Mouse (Mus musculus) lung, postnatal 0 days (tissue): Measurements from ENCODE around the gene Metap1d. TPM values are rescaled to one million over a fixed set of nuclear protein-coding genes. Genes with fewer than 3 reads are reported as not detected.

ENCODE experiments used
- ATAC-seq: fragments of 200-750 bp; cut with Nextera tagmentation; 2 replicates; pipeline ENCODE4 v1.8.0; 2017; ENCODE audit warnings: moderate library complexity
- DNase-seq: peaks from one replicate; pipeline ENCODE4 v3.0.0-alpha.2; 2016; ENCODE audit warnings: low spot score
- H3K27ac ChIP-seq: fragments of 300-500 bp; sonication (generic); 2 replicates; pipeline ENCODE4 v1.5.1; 2014; ENCODE audit warnings: antibody characterized with exemption, mild to moderate bottlenecking, low read length, mixed read lengths
- H3K27me3 ChIP-seq: fragments of 300-500 bp; sonication (generic); replicated peaks from 2 replicates; pipeline ENCODE4 v1.6.1; 2014; ENCODE audit warnings: low read length, mixed read lengths; ENCODE audit not compliant: insufficient read depth
- H3K36me3 ChIP-seq: fragments of 300-500 bp; sonication (generic); 2 replicates; pipeline ENCODE4 v1.6.1; 2014; ENCODE audit warnings: low read length, mixed read lengths; ENCODE audit not compliant: insufficient read depth
- H3K4me1 ChIP-seq: fragments of 300-500 bp; sonication (generic); 2 replicates; pipeline ENCODE4 v1.6.1; 2014; ENCODE audit warnings: antibody characterized with exemption, low read depth, low read length, mixed read lengths; ENCODE audit not compliant: insufficient read depth
- H3K4me2 ChIP-seq: fragments of 300-500 bp; sonication (generic); replicated peaks from 2 replicates; pipeline ENCODE4 v1.6.1; 2014; ENCODE audit warnings: low read depth, mild to moderate bottlenecking, low read length, moderate library complexity, mixed read lengths
- H3K4me3 ChIP-seq: fragments of 300-500 bp; sonication (generic); 2 replicates; pipeline ENCODE4 v1.5.1; 2014; ENCODE audit warnings: low read depth, low read length
- H3K9ac ChIP-seq: fragments of 300-500 bp; sonication (generic); replicated peaks from 2 replicates; pipeline ENCODE4 v1.6.1; 2014; ENCODE audit warnings: low read depth, mild to moderate bottlenecking
- H3K9me3 ChIP-seq: fragments of 300-500 bp; sonication (generic); 2 replicates; pipeline ENCODE4 v1.6.1; 2016; ENCODE audit warnings: low read length, mixed read lengths
- CTCF ChIP-seq: IDR thresholded peaks from 2 replicates; pipeline ENCODE4 v1.5.1; 2016; ENCODE audit warnings: antibody characterized with exemption, mild to moderate bottlenecking
- EP300 ChIP-seq: IDR thresholded peaks from 2 replicates; pipeline ENCODE4 v1.6.1; 2016; ENCODE audit warnings: antibody characterized with exemption, mild to moderate bottlenecking, control low read depth
- WGBS: fragments of 180-500 bp; shearing (Covaris S2); extraction: QIAGEN DNeasy Blood & Tissue Kit; methylation state at CpG from one replicate; pipeline ENCODE4 v1.1.7; 2014; 5-methylcytosine and 5-hydroxymethylcytosine counted together
- polyA plus RNA-seq: library from polyadenylated mRNA; unstranded; fragments of >200 nt; fragmentation: Nextera tagmentation; extraction: Ambion mirVana; gene quantifications from 2 replicates; pipeline ENCODE4 v1.2.1, GENCODE M21; 2015

Metap1d gene
- polyA plus RNA-seq, 1 experiment from 2014 or later, result 15.3 TPM

GRCm38 (mm10) chr2:71471094-71471493, 18.0 kb downstream of the Metap1d start:
- Histone ChIP-seq H3K4me3 (no peak overlapping the region), H3K27me3 (no peaks in the 10 kb centered on the region), H3K27ac (no peak overlapping the region), H3K36me3 (no peaks in the 10 kb centered on the region), H3K9ac (no peak overlapping the region), H3K4me1 (no peaks in the 10 kb centered on the region), H3K9me3 (no peaks in the 10 kb centered on the region), H3K4me2 (no peak overlapping the region)
- 83% methylated on average over 6 of the region's 6 CpGs for WGBS
- ATAC-seq (no peak), DNase-seq (no peak)
- TF ChIP-seq EP300 (no peak), CTCF (no peak)

GRCm38 (mm10) chr2:71473830-71474229, 20.8 kb downstream of the Metap1d start:
- H3K9me3 ChIP-seq, result no peaks in the 10 kb centered on the region
- H3K4me1 ChIP-seq, result no peaks in the 10 kb centered on the region

GRCm38 (mm10) chr2:71474345-71474744, 21.3 kb downstream of the Metap1d start:
- no peak overlapping the region for H3K9ac ChIP-seq
- H3K27me3 ChIP-seq, result no peaks in the 10 kb centered on the region
- no peaks in the 10 kb centered on the region for H3K9me3 ChIP-seq
- no peak overlapping the region for H3K4me2 ChIP-seq
- WGBS, result 59% methylated on average over 7 of the region's 7 CpGs
- no peaks in the 10 kb centered on the region for H3K36me3 ChIP-seq
- H3K27ac ChIP-seq, result no peak overlapping the region
- no peak overlapping the region for H3K4me3 ChIP-seq
- DNase-seq (no peak), ATAC-seq (no peak)
- TF ChIP-seq CTCF (no peak), EP300 (no peak)
- H3K4me1 ChIP-seq, result no peaks in the 10 kb centered on the region

More at GRCm38 (mm10) chr2:71473830-71474229, 20.8 kb downstream of the Metap1d start:
- no peak for TF ChIP-seq CTCF
- no peak for TF ChIP-seq EP300
- WGBS, result 40% methylated on average over 7 of the region's 7 CpGs
- ATAC-seq (no peak), DNase-seq (no peak)
- no peak overlapping the region for H3K27ac ChIP-seq
- H3K36me3 ChIP-seq, result no peaks in the 10 kb centered on the region
- no peaks in the 10 kb centered on the region for H3K27me3 ChIP-seq
- H3K4me2 ChIP-seq, result no peak overlapping the region
- H3K4me3 ChIP-seq, result no peak overlapping the region
- H3K9ac ChIP-seq, result no peak overlapping the region

GRCm38 (mm10) chr2:71475311-71475710, 22.2 kb downstream of the Metap1d start:
- H3K4me2 ChIP-seq, result no peak overlapping the region
- DNase-seq (no peak), ATAC-seq (no peak)
- H3K4me1 ChIP-seq, result no peaks in the 10 kb centered on the region
- no peak overlapping the region for H3K27ac ChIP-seq
- 70% methylated on average over 10 of the region's 10 CpGs for WGBS
- H3K27me3 ChIP-seq, result no peaks in the 10 kb centered on the region
- no peak for TF ChIP-seq EP300
- TF ChIP-seq CTCF, result no peak
- H3K4me3 ChIP-seq, result no peak overlapping the region
- H3K36me3 ChIP-seq, result no peaks in the 10 kb centered on the region
- no peaks in the 10 kb centered on the region for H3K9me3 ChIP-seq
- H3K9ac ChIP-seq, result no peak overlapping the region

- DNase-seq (no peak), ATAC-seq (no peak)
- Histone ChIP-seq H3K4me2 (no peak overlapping the region), H3K9me3 (no peaks in the 10 kb centered on the region), H3K4me1 (no peaks in the 10 kb centered on the region), H3K36me3 (no peaks in the 10 kb centered on the region), H3K9ac (no peak overlapping the region), H3K27ac (no peak overlapping the region), H3K27me3 (no peaks in the 10 kb centered on the region), H3K4me3 (no peak overlapping the region)
- TF ChIP-seq CTCF, result no peak
- no peak for TF ChIP-seq EP300
- WGBS, result 80% methylated on average over 4 of the region's 4 CpGs
These were observed 22.7 kb downstream of the Metap1d start for GRCm38 (mm10) chr2:71475760-71476159.

GRCm38 (mm10) chr2:71477787-71478186, 24.7 kb downstream of the Metap1d start:
- ATAC-seq, result no peak
- TF ChIP-seq CTCF (no peak), EP300 (no peak)
- Histone ChIP-seq H3K36me3 (no peaks in the 10 kb centered on the region), H3K4me2 (no peak overlapping the region), H3K9ac (no peak overlapping the region), H3K4me1 (no peaks in the 10 kb centered on the region), H3K4me3 (no peak overlapping the region), H3K27ac (no peak overlapping the region), H3K9me3 (no peaks in the 10 kb centered on the region), H3K27me3 (no peaks in the 10 kb centered on the region)
- DNase-seq, result no peak

- DNase-seq, result no peak
- H3K4me1 ChIP-seq, result no peaks in the 10 kb centered on the region
- no peak overlapping the region for H3K4me2 ChIP-seq
- ATAC-seq, result no peak
- H3K4me3 ChIP-seq, result no peak overlapping the region
- TF ChIP-seq EP300, result no peak
- TF ChIP-seq CTCF, result no peak
- H3K36me3 ChIP-seq, result no peaks in the 10 kb centered on the region
- H3K9me3 ChIP-seq, result no peaks in the 10 kb centered on the region
- H3K27me3 ChIP-seq, result no peaks in the 10 kb centered on the region
- H3K9ac ChIP-seq, result no peak overlapping the region
- H3K27ac ChIP-seq, result no peak overlapping the region
- 19% methylated on average over 7 of the region's 7 CpGs for WGBS
These were observed 26.8 kb downstream of the Metap1d start for GRCm38 (mm10) chr2:71479917-71480316.
